Mouse (Mus musculus): ENCODE measurements around the gene Crot. TPM values are rescaled to one million over a fixed set of nuclear protein-coding genes. Genes with fewer than 3 reads are reported as not detected.

The Crot gene
- polyA plus RNA-seq, 1 experiment from 2014 or later: 49.0 TPM

- no peaks in the 10 kb centered on the region for H3K9me3 ChIP-seq (ENCODE audit: control insufficient read depth, low read length)
- no peak overlapping the region for H3K4me2 ChIP-seq (ENCODE audit: low read depth, severe bottlenecking)
- 90% methylated on average over 4 of the region's 4 CpGs for WGBS
- ATAC-seq (ENCODE audit: insufficient number of reproducible peaks, low FRiP score, low TSS enrichment, low read depth) (no peak), DNase-seq (ENCODE audit: low spot score) (no peak)
- H3K36me3 ChIP-seq (ENCODE audit: control insufficient read depth, insufficient read depth, low read length): no peaks in the 10 kb centered on the region
- H3K4me3 ChIP-seq (ENCODE audit: low read depth, low read length): no peak overlapping the region
- no peak overlapping the region for H3K9ac ChIP-seq (ENCODE audit: low read length)
- H3K27me3 ChIP-seq (ENCODE audit: control insufficient read depth, insufficient read depth, low read length): no peaks in the 10 kb centered on the region
- no peak overlapping the region for H3K27ac ChIP-seq (replicated peaks; ENCODE audit: low read depth, low read length)
- H3K4me1 ChIP-seq (ENCODE audit: control insufficient read depth, insufficient read depth, low read length): no peaks in the 10 kb centered on the region
Measured at GRCm38 (mm10) chr5:9035457-9035856, 38.3 kb upstream of the Crot start.

- WGBS: 92% methylated on average over 9 of the region's 9 CpGs
- DNase-seq (ENCODE audit: low spot score) (no peak), ATAC-seq (ENCODE audit: insufficient number of reproducible peaks, low FRiP score, low TSS enrichment, low read depth) (no peak)
- Histone ChIP-seq H3K4me3 (ENCODE audit: low read depth, low read length) (no peak overlapping the region), H3K9ac (ENCODE audit: low read length) (no peak overlapping the region), H3K27me3 (ENCODE audit: control insufficient read depth, insufficient read depth, low read length) (no peaks in the 10 kb centered on the region), H3K9me3 (ENCODE audit: control insufficient read depth, low read length) (no peaks in the 10 kb centered on the region), H3K4me1 (ENCODE audit: control insufficient read depth, insufficient read depth, low read length) (no peaks in the 10 kb centered on the region), H3K27ac (replicated peaks; ENCODE audit: low read depth, low read length) (no peak overlapping the region), H3K4me2 (ENCODE audit: low read depth, severe bottlenecking) (no peak overlapping the region), H3K36me3 (ENCODE audit: control insufficient read depth, insufficient read depth, low read length) (no peaks in the 10 kb centered on the region)
Measured at GRCm38 (mm10) chr5:9034535-9034934, 37.4 kb upstream of the Crot start.

GRCm38 (mm10) chr5:9033843-9034242 lies 36.7 kb upstream of the Crot start:
- Histone ChIP-seq H3K4me3 (ENCODE audit: low read depth, low read length) (no peak overlapping the region), H3K9me3 (ENCODE audit: control insufficient read depth, low read length) (no peaks in the 10 kb centered on the region), H3K4me1 (ENCODE audit: control insufficient read depth, insufficient read depth, low read length) (no peaks in the 10 kb centered on the region), H3K9ac (ENCODE audit: low read length) (no peak overlapping the region), H3K36me3 (ENCODE audit: control insufficient read depth, insufficient read depth, low read length) (no peaks in the 10 kb centered on the region), H3K27me3 (ENCODE audit: control insufficient read depth, insufficient read depth, low read length) (no peaks in the 10 kb centered on the region), H3K4me2 (ENCODE audit: low read depth, severe bottlenecking) (no peak overlapping the region), H3K27ac (replicated peaks; ENCODE audit: low read depth, low read length) (no peak overlapping the region)
- no peak for DNase-seq (ENCODE audit: low spot score)
- ATAC-seq (ENCODE audit: insufficient number of reproducible peaks, low FRiP score, low TSS enrichment, low read depth): no peak
- 89% methylated on average over 5 of the region's 5 CpGs for WGBS

GRCm38 (mm10) chr5:9032641-9033040 lies 35.5 kb upstream of the Crot start:
- Histone ChIP-seq H3K27ac (replicated peaks; ENCODE audit: low read depth, low read length) (no peak overlapping the region), H3K9ac (ENCODE audit: low read length) (no peak overlapping the region), H3K4me2 (ENCODE audit: low read depth, severe bottlenecking) (no peak overlapping the region), H3K4me3 (ENCODE audit: low read depth, low read length) (no peak overlapping the region), H3K4me1 (ENCODE audit: control insufficient read depth, insufficient read depth, low read length) (no peaks in the 10 kb centered on the region), H3K9me3 (ENCODE audit: control insufficient read depth, low read length) (no peaks in the 10 kb centered on the region), H3K27me3 (ENCODE audit: control insufficient read depth, insufficient read depth, low read length) (no peaks in the 10 kb centered on the region), H3K36me3 (ENCODE audit: control insufficient read depth, insufficient read depth, low read length) (no peaks in the 10 kb centered on the region)
- no peak for DNase-seq (ENCODE audit: low spot score)
- 81% methylated on average over 1 of the region's 1 CpGs for WGBS
- no peak for ATAC-seq (ENCODE audit: insufficient number of reproducible peaks, low FRiP score, low TSS enrichment, low read depth)

GRCm38 (mm10) chr5:9032101-9032590 lies 35.0 kb upstream of the Crot start:
- no peak overlapping the region for H3K27ac ChIP-seq (replicated peaks; ENCODE audit: low read depth, low read length)
- H3K9me3 ChIP-seq (ENCODE audit: control insufficient read depth, low read length): no peaks in the 10 kb centered on the region
- H3K4me2 ChIP-seq (ENCODE audit: low read depth, severe bottlenecking): no peak overlapping the region
- no peaks in the 10 kb centered on the region for H3K4me1 ChIP-seq (ENCODE audit: control insufficient read depth, insufficient read depth, low read length)
- no peak overlapping the region for H3K9ac ChIP-seq (ENCODE audit: low read length)
- no peak overlapping the region for H3K4me3 ChIP-seq (ENCODE audit: low read depth, low read length)
- H3K36me3 ChIP-seq (ENCODE audit: control insufficient read depth, insufficient read depth, low read length): no peaks in the 10 kb centered on the region
- no peak for ATAC-seq (ENCODE audit: insufficient number of reproducible peaks, low FRiP score, low TSS enrichment, low read depth)
- no peak for DNase-seq (ENCODE audit: low spot score)
- no peaks in the 10 kb centered on the region for H3K27me3 ChIP-seq (ENCODE audit: control insufficient read depth, insufficient read depth, low read length)
- WGBS: 88% methylated on average over 8 of the region's 8 CpGs

GRCm38 (mm10) chr5:9028266-9028841 lies 31.2 kb upstream of the Crot start:
- Histone ChIP-seq H3K27ac (replicated peaks; ENCODE audit: low read depth, low read length) (no peak overlapping the region), H3K9ac (ENCODE audit: low read length) (no peak overlapping the region), H3K4me1 (ENCODE audit: control insufficient read depth, insufficient read depth, low read length) (no peaks in the 10 kb centered on the region), H3K27me3 (ENCODE audit: control insufficient read depth, insufficient read depth, low read length) (no peaks in the 10 kb centered on the region), H3K36me3 (ENCODE audit: control insufficient read depth, insufficient read depth, low read length) (no peaks in the 10 kb centered on the region), H3K9me3 (ENCODE audit: control insufficient read depth, low read length) (no peaks in the 10 kb centered on the region), H3K4me2 (ENCODE audit: low read depth, severe bottlenecking) (no peak overlapping the region), H3K4me3 (ENCODE audit: low read depth, low read length) (no peak overlapping the region)
- DNase-seq (ENCODE audit: low spot score) (no peak), ATAC-seq (ENCODE audit: insufficient number of reproducible peaks, low FRiP score, low TSS enrichment, low read depth) (no peak)
- 94% methylated on average over 1 of the region's 1 CpGs for WGBS

- DNase-seq (ENCODE audit: low spot score): no peak
- Histone ChIP-seq H3K27me3 (ENCODE audit: control insufficient read depth, insufficient read depth, low read length) (no peaks in the 10 kb centered on the region), H3K27ac (replicated peaks; ENCODE audit: low read depth, low read length) (no peak overlapping the region), H3K36me3 (ENCODE audit: control insufficient read depth, insufficient read depth, low read length) (no peaks in the 10 kb centered on the region), H3K9ac (ENCODE audit: low read length) (no peak overlapping the region), H3K9me3 (ENCODE audit: control insufficient read depth, low read length) (no peaks in the 10 kb centered on the region), H3K4me3 (ENCODE audit: low read depth, low read length) (no peak overlapping the region), H3K4me1 (ENCODE audit: control insufficient read depth, insufficient read depth, low read length) (no peaks in the 10 kb centered on the region), H3K4me2 (ENCODE audit: low read depth, severe bottlenecking) (no peak overlapping the region)
- ATAC-seq (ENCODE audit: insufficient number of reproducible peaks, low FRiP score, low TSS enrichment, low read depth): no peak
- 73% methylated on average over 3 of the region's 3 CpGs for WGBS
Measured at GRCm38 (mm10) chr5:9015352-9015751, 18.2 kb upstream of the Crot start.

- ATAC-seq (ENCODE audit: insufficient number of reproducible peaks, low FRiP score, low TSS enrichment, low read depth): no peak
- DNase-seq (ENCODE audit: low spot score): no peak
- H3K4me2 ChIP-seq (ENCODE audit: low read depth, severe bottlenecking): no peak overlapping the region
Measured at GRCm38 (mm10) chr5:9014774-9015173, 17.6 kb upstream of the Crot start.

GRCm38 (mm10) chr5:9011374-9011773 lies 14.2 kb upstream of the Crot start:
- Histone ChIP-seq H3K9ac (ENCODE audit: low read length) (no peak overlapping the region), H3K4me1 (ENCODE audit: control insufficient read depth, insufficient read depth, low read length) (no peaks in the 10 kb centered on the region), H3K9me3 (ENCODE audit: control insufficient read depth, low read length) (no peaks in the 10 kb centered on the region), H3K4me2 (ENCODE audit: low read depth, severe bottlenecking) (no peak overlapping the region), H3K4me3 (ENCODE audit: low read depth, low read length) (no peak overlapping the region), H3K27ac (replicated peaks; ENCODE audit: low read depth, low read length) (no peak overlapping the region), H3K27me3 (ENCODE audit: control insufficient read depth, insufficient read depth, low read length) (no peaks in the 10 kb centered on the region), H3K36me3 (ENCODE audit: control insufficient read depth, insufficient read depth, low read length) (no peaks in the 10 kb centered on the region)
- DNase-seq (ENCODE audit: low spot score) (no peak), ATAC-seq (ENCODE audit: insufficient number of reproducible peaks, low FRiP score, low TSS enrichment, low read depth) (no peak)
- WGBS: 75% methylated on average over 8 of the region's 8 CpGs

More at GRCm38 (mm10) chr5:9014774-9015173, 17.6 kb upstream of the Crot start:
- H3K4me3 ChIP-seq (ENCODE audit: low read depth, low read length): no peak overlapping the region
- H3K27me3 ChIP-seq (ENCODE audit: control insufficient read depth, insufficient read depth, low read length): no peaks in the 10 kb centered on the region
- no peak overlapping the region for H3K27ac ChIP-seq (replicated peaks; ENCODE audit: low read depth, low read length)
- no peaks in the 10 kb centered on the region for H3K36me3 ChIP-seq (ENCODE audit: control insufficient read depth, insufficient read depth, low read length)
- 73% methylated on average over 3 of the region's 3 CpGs for WGBS
- H3K4me1 ChIP-seq (ENCODE audit: control insufficient read depth, insufficient read depth, low read length): no peaks in the 10 kb centered on the region
- H3K9ac ChIP-seq (ENCODE audit: low read length): no peak overlapping the region
- no peaks in the 10 kb centered on the region for H3K9me3 ChIP-seq (ENCODE audit: control insufficient read depth, low read length)
